Mouse (Mus musculus): Measurements from ENCODE around the gene Casp8.

GRCm38 (mm10) chr1:58801558-58802285 is 6.5 kb downstream of the Casp8 start:
- TF ChIP-seq CTCF (IDR thresholded peaks at IDR 0.05; ENCODE audit: extremely low read depth, insufficient read depth, low read length), result no peak
- TF ChIP-seq POLR2A (IDR thresholded peaks at IDR 0.05; ENCODE audit: extremely low read depth, insufficient read depth, low read length), result no peak

Data from cortical plate, adult 2 months (tissue).